Mouse (Mus musculus): ENCODE data around the gene Gne.
A peak's percentile ranks its signal among the peaks of the same experiment; 100 is the strongest.
"Not testable (repeated sequence)": the region's sequence is repeated elsewhere in the genome, so short reads cannot be mapped to it uniquely, and the experiment has no call there.

The Gne gene

GRCm38 (mm10) chr4:44072146-44072872, 11.7 kb downstream of the Gne start:
- peak; percentile 93 to 96 for DNase-seq

- no peak for DNase-seq
Observed at GRCm38 (mm10) chr4:44071741-44072145, 12.2 kb downstream of the Gne start.

GRCm38 (mm10) chr4:44070641-44071040, 13.3 kb downstream of the Gne start:
- DNase-seq, result no peak

- DNase-seq, result no peak
Observed at GRCm38 (mm10) chr4:44069411-44069810, 14.6 kb downstream of the Gne start.

GRCm38 (mm10) chr4:44068736-44069135, 15.2 kb downstream of the Gne start:
- no peak for DNase-seq

- DNase-seq, result no peak
Observed at GRCm38 (mm10) chr4:44066891-44067290, 17.1 kb downstream of the Gne start.

- peak; percentile 93 to 95 for DNase-seq
Observed at GRCm38 (mm10) chr4:44065355-44066025, 18.5 kb downstream of the Gne start.

- no peak for DNase-seq
Observed at GRCm38 (mm10) chr4:44062816-44063215, 21.2 kb downstream of the Gne start.

- DNase-seq, result no peak
Observed at GRCm38 (mm10) chr4:44062062-44062461, 21.9 kb downstream of the Gne start.

GRCm38 (mm10) chr4:44059674-44060073, 24.3 kb downstream of the Gne start:
- DNase-seq, result no peak

GRCm38 (mm10) chr4:44049812-44050211, 34.2 kb downstream of the Gne start:
- DNase-seq, result no peak

- DNase-seq, result no peak
Observed at GRCm38 (mm10) chr4:44046066-44046465, 37.9 kb downstream of the Gne start.

GRCm38 (mm10) chr4:44044685-44045356, 39.2 kb downstream of the Gne start:
- no peak for DNase-seq

- not testable (repeated sequence) for DNase-seq
Observed at GRCm38 (mm10) chr4:44043182-44043581, 40.8 kb downstream of the Gne start.

GRCm38 (mm10) chr4:44042429-44042828, 41.5 kb downstream of the Gne start:
- DNase-seq, result no peak

GRCm38 (mm10) chr4:44040802-44041201, 43.2 kb downstream of the Gne start:
- no peak for DNase-seq

- DNase-seq, result no peak
Observed at GRCm38 (mm10) chr4:44036455-44036854, 47.5 kb downstream of the Gne start.

- peak; percentile 47 to 55 for DNase-seq
Observed at GRCm38 (mm10) chr4:44031521-44031920, 52.5 kb downstream of the Gne start.

GRCm38 (mm10) chr4:44029661-44030066, 54.3 kb downstream of the Gne start:
- DNase-seq, result peak; percentile 82 to 85

- peak in 1 of 2 experiments; percentile 30 for DNase-seq
Observed at GRCm38 (mm10) chr4:44028303-44029135, 55.5 kb downstream of the Gne start.

- DNase-seq, result no peak
Observed at GRCm38 (mm10) chr4:44025570-44025969, 58.4 kb downstream of the Gne start.

- no peak for DNase-seq
Observed at GRCm38 (mm10) chr4:44024241-44024640, 59.7 kb downstream of the Gne start.

GRCm38 (mm10) chr4:44023681-44024080, 60.3 kb downstream of the Gne start:
- DNase-seq, result no peak
